Mouse (Mus musculus): Measurements from ENCODE around the gene Jag2. TPM values are rescaled to one million over a fixed set of nuclear protein-coding genes. Genes with fewer than 3 reads are reported as not detected.
A peak's percentile ranks its signal among the peaks of the same experiment; 100 is the strongest.

Jag2 gene
- total and polyA plus RNA-seq, 3 experiments = 25.4 to 35.5 (median 27.4) TPM

DNA sequence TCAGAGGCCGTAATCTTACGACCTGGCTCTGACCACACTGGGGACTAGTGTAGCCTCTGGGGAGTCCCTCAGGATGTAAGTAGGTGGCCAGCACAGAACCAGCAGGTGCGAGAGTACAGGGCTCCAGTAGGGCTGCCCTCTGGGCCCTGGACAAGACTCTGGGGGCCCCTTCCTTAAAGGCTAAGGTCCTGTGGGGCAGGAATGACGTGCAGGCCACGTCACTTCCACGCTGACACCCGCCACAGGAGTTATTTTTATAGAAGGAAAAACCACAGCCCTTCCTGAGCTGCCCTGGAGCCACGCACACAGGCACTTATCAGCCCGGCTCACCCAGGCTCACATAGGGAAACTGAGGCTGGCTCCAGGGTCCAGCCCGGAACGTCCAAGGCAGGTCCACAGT lies 12.1 kb downstream of the Jag2 start:
- H3K9ac ChIP-seq (ENCODE audit: low read depth, low read length) = peak overlapping the region; percentile 32
- H3K27me3 ChIP-seq (ENCODE audit: control insufficient read depth, insufficient read depth, low read length) = no peaks in the 10 kb centered on the region
- intact Hi-C loops (cut with DNase I) = loop anchor here (1.0 to 2.0 kb wide), 3 partner anchors 23 to 225 kb away; no protein-coding TSS in a partner anchor
- peak overlapping the region; percentile 95 for H3K27ac ChIP-seq
- H3K36me3 ChIP-seq (ENCODE audit: control insufficient read depth, insufficient read depth, low read length) = no peaks in the 10 kb centered on the region
- peak; percentile 72 to 73 for DNase-seq
- 40% methylated on average over 11 of the region's 11 CpGs for WGBS
- H3K4me1 ChIP-seq (ENCODE audit: control insufficient read depth, insufficient read depth, low read length) = peaks cover 15% of the 10 kb centered on the region
- H3K79me2 ChIP-seq (replicated peaks; ENCODE audit: control insufficient read depth, insufficient read depth, low read length) = no peaks in the 10 kb centered on the region
- peak overlapping the region; percentile 37 for H3K4me3 ChIP-seq
- TF ChIP-seq POLR2A (IDR thresholded peaks at IDR 0.05; ENCODE audit: insufficient read depth, low read depth, low read length) (peak; percentile 66), EP300 (IDR thresholded peaks at IDR 0.05; ENCODE audit: insufficient read depth, low read depth, low read length) (no peak)

DNA sequence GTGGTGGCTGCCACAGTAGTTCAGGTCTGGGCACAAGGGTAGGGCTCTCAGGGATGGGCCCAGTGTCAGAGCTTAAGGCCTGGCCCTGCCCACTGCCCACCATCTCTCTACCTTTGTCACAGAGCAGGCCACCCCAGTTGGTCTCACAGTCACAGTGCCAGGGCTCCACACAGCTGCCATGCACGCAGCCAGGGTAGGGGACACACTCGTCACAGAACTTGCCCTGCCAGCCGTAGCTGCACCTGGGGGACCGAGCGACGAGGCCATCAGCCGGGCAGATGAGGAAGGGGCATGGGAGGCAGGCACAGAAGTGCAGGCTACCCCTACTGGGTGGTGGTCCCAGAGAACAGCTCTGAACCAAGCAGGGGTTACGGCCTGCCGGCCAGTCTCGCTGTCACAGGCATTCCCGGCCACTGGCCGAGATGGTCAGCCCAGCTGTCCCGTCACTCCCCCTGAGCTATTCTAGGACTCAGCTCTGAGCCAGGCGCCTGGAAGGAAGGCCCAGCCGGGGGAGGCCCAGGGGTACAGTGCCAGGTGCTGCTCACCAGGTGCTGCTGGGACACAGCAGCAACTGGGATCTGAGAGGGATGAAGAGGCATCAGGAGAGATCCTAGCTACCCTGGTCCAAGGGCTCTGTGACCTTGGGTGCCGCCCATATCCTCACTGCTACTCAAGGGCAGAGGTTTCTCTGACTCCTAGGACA lies 12.7 kb downstream of the Jag2 start:
- Histone ChIP-seq H3K4me3 (peak overlapping the region; percentile 32), H3K9ac (ENCODE audit: low read depth, low read length) (peak overlapping the region; percentile 71), H3K27ac (peak overlapping the region; percentile 95), H3K27me3 (ENCODE audit: control insufficient read depth, insufficient read depth, low read length) (no peaks in the 10 kb centered on the region), H3K79me2 (replicated peaks; ENCODE audit: control insufficient read depth, insufficient read depth, low read length) (no peaks in the 10 kb centered on the region), H3K4me1 (ENCODE audit: control insufficient read depth, insufficient read depth, low read length) (peaks cover 13% of the 10 kb centered on the region; the same call in 1 of the 2 replicates), H3K36me3 (ENCODE audit: control insufficient read depth, insufficient read depth, low read length) (no peaks in the 10 kb centered on the region)
- WGBS = 40% methylated on average over 16 of the region's 16 CpGs
- TF ChIP-seq EP300 (IDR thresholded peaks at IDR 0.05; ENCODE audit: insufficient read depth, low read depth, low read length) (no peak), CTCF (IDR thresholded peaks at IDR 0.05) (0 out of 2 replicates have a peak, but pooled peaks have one; percentile 8)
- intact Hi-C loops (cut with DNase I) = loop anchor here (1.0 to 2.0 kb wide), 3 partner anchors 22 to 225 kb away; no protein-coding TSS in a partner anchor
- DNase-seq = peak; percentile 75 to 77

DNA sequence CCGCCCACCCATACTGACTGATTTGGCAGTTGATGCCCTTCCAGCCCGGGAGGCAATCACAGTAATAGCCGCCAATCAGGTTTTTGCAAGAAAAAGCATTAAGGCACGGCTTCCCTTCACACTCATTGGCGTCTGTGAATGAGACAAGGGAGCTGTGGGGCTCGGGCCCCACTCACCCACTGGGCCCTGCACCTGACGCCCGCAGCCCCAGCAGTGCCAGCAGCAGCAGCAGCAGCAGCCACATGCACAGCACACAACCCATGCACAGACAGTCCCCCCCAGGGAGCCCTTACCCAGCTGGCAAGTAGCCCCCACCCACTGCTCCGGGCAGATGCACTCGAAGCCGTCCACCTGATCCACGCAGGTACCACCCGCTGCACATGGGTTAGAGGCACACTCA lies 14.0 kb downstream of the Jag2 start:
- no peak overlapping the region for H3K9ac ChIP-seq (ENCODE audit: low read depth, low read length)
- H3K4me1 ChIP-seq (ENCODE audit: control insufficient read depth, insufficient read depth, low read length) = peaks cover 13% of the 10 kb centered on the region; the same call in 1 of the 2 replicates
- WGBS = 85% methylated on average over 13 of the region's 13 CpGs
- H3K27me3 ChIP-seq (ENCODE audit: control insufficient read depth, insufficient read depth, low read length) = no peaks in the 10 kb centered on the region
- no peaks in the 10 kb centered on the region for H3K36me3 ChIP-seq (ENCODE audit: control insufficient read depth, insufficient read depth, low read length)
- intact Hi-C loops (cut with DNase I) = no loop called here
- DNase-seq = no peak
- no peak overlapping the region for H3K27ac ChIP-seq
- TF ChIP-seq POLR2A (IDR thresholded peaks at IDR 0.05; ENCODE audit: insufficient read depth, low read depth, low read length) (no peak), CTCF (IDR thresholded peaks at IDR 0.05) (no peak), EP300 (IDR thresholded peaks at IDR 0.05; ENCODE audit: insufficient read depth, low read depth, low read length) (no peak)
- no peaks in the 10 kb centered on the region for H3K79me2 ChIP-seq (replicated peaks; ENCODE audit: control insufficient read depth, insufficient read depth, low read length)
- H3K4me3 ChIP-seq = no peak overlapping the region

DNA sequence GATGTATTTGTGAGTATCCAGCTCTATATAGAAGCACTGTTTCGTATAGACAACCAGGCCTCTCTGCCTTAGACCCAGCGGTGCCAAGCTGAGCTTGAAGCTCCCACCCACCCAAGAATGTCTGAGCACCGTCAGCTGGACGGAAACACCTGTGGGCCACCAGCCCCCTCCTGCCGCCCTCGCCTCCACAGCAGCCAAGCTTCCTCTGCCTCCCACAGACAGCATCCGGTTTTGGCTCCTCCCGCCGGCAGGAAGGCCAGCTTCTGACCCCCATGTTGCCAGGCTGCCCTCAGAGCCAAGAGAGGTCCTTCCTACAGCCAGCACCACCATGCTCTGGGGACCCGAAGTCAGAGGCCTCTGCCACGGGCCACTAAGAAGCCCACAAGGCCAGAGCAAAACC lies 15.0 kb downstream of the Jag2 start:
- Histone ChIP-seq H3K27ac (peak overlapping the region; percentile 67), H3K27me3 (ENCODE audit: control insufficient read depth, insufficient read depth, low read length) (no peaks in the 10 kb centered on the region), H3K36me3 (ENCODE audit: control insufficient read depth, insufficient read depth, low read length) (no peaks in the 10 kb centered on the region), H3K4me3 (no peak overlapping the region), H3K79me2 (replicated peaks; ENCODE audit: control insufficient read depth, insufficient read depth, low read length) (no peaks in the 10 kb centered on the region), H3K9ac (ENCODE audit: low read depth, low read length) (no peak overlapping the region), H3K4me1 (ENCODE audit: control insufficient read depth, insufficient read depth, low read length) (peaks cover 13% of the 10 kb centered on the region; the same call in 1 of the 2 replicates)
- DNase-seq = peak; percentile 59 to 61
- WGBS = 48% methylated on average over 11 of the region's 11 CpGs
- intact Hi-C loops (cut with DNase I) = no loop called here
- TF ChIP-seq CTCF (IDR thresholded peaks at IDR 0.05) = no peak
- peak; percentile 72 for TF ChIP-seq EP300 (IDR thresholded peaks at IDR 0.05; ENCODE audit: insufficient read depth, low read depth, low read length)
- 0 out of 2 replicates have a peak, but pooled peaks have one; percentile 20 for TF ChIP-seq POLR2A (IDR thresholded peaks at IDR 0.05; ENCODE audit: insufficient read depth, low read depth, low read length)

DNA sequence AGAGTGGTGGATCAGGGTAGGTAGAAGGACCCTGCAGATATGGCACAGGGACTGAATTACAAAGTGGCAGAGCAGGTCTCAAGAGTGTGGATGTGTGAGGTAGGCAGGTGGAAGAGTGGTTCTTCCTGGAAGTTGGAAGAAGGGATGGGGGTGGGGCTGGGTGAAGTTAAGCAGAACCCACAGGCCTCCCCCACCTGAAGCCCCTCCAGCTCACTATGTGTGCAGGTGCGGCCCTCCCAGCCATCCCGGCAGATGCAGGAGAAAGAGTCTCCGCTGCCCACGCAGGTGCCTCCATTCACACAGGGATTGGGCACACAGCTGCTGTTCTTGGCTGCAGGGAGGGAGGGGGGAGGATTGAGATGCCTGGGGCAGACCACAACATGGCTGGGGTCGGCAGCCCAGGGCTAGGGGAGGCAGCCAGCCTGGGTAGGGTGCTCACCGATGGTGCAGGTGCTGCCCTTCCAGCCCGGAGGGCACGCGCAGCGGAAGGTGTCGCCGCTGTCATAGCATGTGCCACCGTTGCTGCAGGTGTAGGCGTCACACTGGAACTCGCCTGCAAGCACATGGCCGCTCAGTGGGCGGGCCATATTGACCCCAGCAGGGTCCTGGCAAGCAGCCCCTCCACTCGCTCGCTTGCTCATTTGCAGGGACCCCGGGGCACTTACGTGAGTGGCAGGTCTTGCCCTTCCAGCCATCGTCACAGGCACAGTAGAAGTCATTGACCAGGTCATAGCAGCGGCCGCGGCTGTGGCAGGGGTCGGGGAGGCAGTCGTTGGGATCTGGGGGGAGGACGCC lies 16.4 kb downstream of the Jag2 start:
- no peaks in the 10 kb centered on the region for H3K36me3 ChIP-seq (ENCODE audit: control insufficient read depth, insufficient read depth, low read length)
- 92% methylated on average over 28 of the region's 28 CpGs for WGBS
- H3K27ac ChIP-seq = no peak overlapping the region
- DNase-seq = no peak
- intact Hi-C loops (cut with DNase I) = no loop called here
- TF ChIP-seq POLR2A (IDR thresholded peaks at IDR 0.05; ENCODE audit: insufficient read depth, low read depth, low read length) (no peak), EP300 (IDR thresholded peaks at IDR 0.05; ENCODE audit: insufficient read depth, low read depth, low read length) (no peak), CTCF (IDR thresholded peaks at IDR 0.05) (no peak)
- H3K4me3 ChIP-seq = no peak overlapping the region
- H3K9ac ChIP-seq (ENCODE audit: low read depth, low read length) = no peak overlapping the region
- H3K4me1 ChIP-seq (ENCODE audit: control insufficient read depth, insufficient read depth, low read length) = peaks cover 12% of the 10 kb centered on the region; the same call in 1 of the 2 replicates
- no peaks in the 10 kb centered on the region for H3K79me2 ChIP-seq (replicated peaks; ENCODE audit: control insufficient read depth, insufficient read depth, low read length)
- H3K27me3 ChIP-seq (ENCODE audit: control insufficient read depth, insufficient read depth, low read length) = no peaks in the 10 kb centered on the region

All from heart, adult 2 months (tissue).